Mouse (Mus musculus) megakaryocyte, embryonic 14.5 days (primary cell): Measurements from ENCODE around the gene Eps8l1.

ENCODE experiments used
- FLI1 ChIP-seq: IDR thresholded peaks from 2 replicates; pipeline ENCODE4 v1.6.1; 2012; ENCODE audit warnings: low read length, inconsistent platforms, mixed read lengths
- GATA1 ChIP-seq: IDR thresholded peaks from 3 replicates; pipeline ENCODE4 v1.6.1; 2012; ENCODE audit warnings: mixed read lengths, low read length, inconsistent platforms, borderline replicate concordance

GRCm38 (mm10) chr7:4499034-4499433 is 38.6 kb downstream of the Eps8l1 start:
- TF ChIP-seq GATA1 = no peak
- TF ChIP-seq FLI1 = no peak
